Mouse (Mus musculus): ENCODE results near the gene 1810049J17Rik.

DNA sequence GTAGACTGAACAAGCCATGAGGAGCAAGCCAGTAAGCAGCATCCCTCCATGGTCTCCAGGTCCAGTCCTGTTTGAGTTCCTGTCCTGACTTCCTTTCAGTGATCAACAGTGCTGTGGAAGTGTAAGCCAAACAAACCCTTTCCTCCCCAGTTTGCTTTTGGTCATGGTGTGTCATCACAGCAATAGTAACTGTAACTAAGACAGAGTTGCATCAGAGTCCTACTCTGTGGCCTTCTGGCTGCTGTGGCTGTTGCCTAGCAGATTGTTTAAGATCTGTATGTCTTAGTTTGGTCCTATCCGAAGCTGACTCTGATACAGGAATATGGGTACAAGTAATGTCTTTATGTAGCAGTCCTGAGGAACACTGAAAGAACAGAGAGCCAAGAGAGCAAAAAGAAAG lies 41.9 kb downstream of the 1810049J17Rik start:
- TF ChIP-seq EP300 (IDR thresholded peaks at IDR 0.05) (no peak), CTCF (IDR thresholded peaks at IDR 0.05) (no peak)

All from lung, postnatal 0 days (tissue).